Mouse (Mus musculus): ENCODE measurements around the gene Asb3. TPM values are rescaled to one million over a fixed set of nuclear protein-coding genes. Genes with fewer than 3 reads are reported as not detected.

The Asb3 gene
- 0.20 and 0.41 TPM in 2 replicates for polyA plus RNA-seq (2012; rRNA removed; ENCODE audit: low replicate concordance)

DNA sequence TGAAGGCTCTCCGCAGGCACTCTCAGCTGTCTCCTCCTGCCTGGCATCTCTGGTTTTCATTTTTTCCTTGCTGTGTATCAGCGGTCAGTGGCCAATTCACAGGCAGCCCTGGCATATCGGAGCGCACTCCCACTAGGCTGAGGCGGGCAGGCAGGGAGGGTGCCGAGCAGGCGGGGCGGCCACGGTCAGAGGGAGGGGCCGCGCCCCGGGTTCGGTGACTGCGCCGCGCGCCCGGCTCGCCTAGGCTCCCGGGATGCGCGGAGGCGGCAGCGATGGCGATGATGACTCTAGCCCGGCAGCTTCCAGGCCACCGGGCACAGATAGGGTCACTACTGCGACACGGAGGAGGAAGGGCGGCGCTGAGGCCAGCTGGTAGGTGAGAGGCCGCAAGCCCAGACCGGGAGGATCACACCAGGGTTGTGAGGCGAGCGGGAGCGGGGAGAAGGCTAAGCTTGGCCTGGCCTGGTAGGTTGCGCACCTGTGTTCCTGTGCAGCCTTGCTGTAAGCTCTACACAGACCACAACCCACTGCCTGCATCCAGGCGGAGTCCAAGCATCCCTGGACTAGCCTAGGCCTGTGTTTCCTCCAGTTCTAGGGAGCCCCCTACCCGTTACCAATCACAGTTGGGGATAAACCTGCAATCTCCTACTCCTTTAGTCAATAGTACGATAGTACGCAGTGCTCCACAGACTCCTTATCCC, at the start of gene Asb3, which contains the start of gene Gpr75:
Gene Asb3 (plus strand): TSS at position 246 of the 701 bp plus-strand sequence.
Gene Gpr75 (plus strand): TSS at position 188 of the 701 bp plus-strand sequence.

GRCm38 (mm10) chr11:30954279-30954725, 69.1 kb downstream of the Asb3 start, which contains the start of gene Erlec1:
Erlec1 (minus strand) TSS chr11:30954335.

GRCm38 (mm10) chr11:30985877-30986624, 100.8 kb downstream of the Asb3 start, which contains the start of gene Chac2:
Chac2 (minus strand) TSS chr11:30986350.

Other genes starting within 250 kb of the Asb3 start
- gene Acyp2, start 235.8 kb upstream of the Asb3 start, polyA plus RNA-seq (2012; rRNA removed; ENCODE audit: low replicate concordance) = 0.60 and 0.90 TPM in 2 replicates
- gene Psme4, start 113.7 kb upstream of the Asb3 start, polyA plus RNA-seq (2012; rRNA removed; ENCODE audit: low replicate concordance) = 1.7 and 2.7 TPM in 2 replicates
- gene Gpr75, start 58 bp upstream of the Asb3 start, polyA plus RNA-seq (2012; rRNA removed; ENCODE audit: low replicate concordance) = 0.02 and 0.04 TPM in 2 replicates
- gene Erlec1, start 68.9 kb downstream of the Asb3 start, polyA plus RNA-seq (2012; rRNA removed; ENCODE audit: low replicate concordance) = 6.9 and 9.9 TPM in 2 replicates
- 1.4 and 1.7 TPM in 2 replicates for gene Chac2, start 100.9 kb downstream of the Asb3 start, polyA plus RNA-seq (2012; rRNA removed; ENCODE audit: low replicate concordance)